Mouse (Mus musculus) CH12.LX (cell line): ENCODE data around the gene Rbm47. TPM values are rescaled to one million over a fixed set of nuclear protein-coding genes. Genes with fewer than 3 reads are reported as not detected.

ENCODE experiments used
- DNase-seq: peaks from one replicate; pipeline ENCODE4 v3.0.0-alpha.2; 2013; ENCODE audit errors: extremely low read depth
- H3K27ac ChIP-seq: 2 replicates; pipeline ENCODE4 v1.5.1; 2012; ENCODE audit warnings: low read depth, mild to moderate bottlenecking, control low read depth, moderate library complexity; ENCODE audit not compliant: insufficient read depth
- H3K27me3 ChIP-seq: replicated peaks from 2 replicates; pipeline ENCODE3; 2012; ENCODE audit warnings: inconsistent platforms
- H3K36me3 ChIP-seq, 2 experiments: replicated peaks in 1 of 2; 2 replicates each; pipeline versions ENCODE3 to v1.6.1; 2012; ENCODE audit warnings: inconsistent platforms in 1 of 2, low read length in 1 of 2, mild to moderate bottlenecking in 1 of 2, mixed read lengths in 1 of 2, moderate library complexity in 1 of 2; ENCODE audit not compliant: control insufficient read depth in 1 of 2, insufficient read depth in 1 of 2
- H3K4me1 ChIP-seq, 2 experiments: 2 replicates each; pipeline ENCODE4 v1.6.1; 2012; ENCODE audit warnings: inconsistent platforms in 1 of 2, moderate library complexity in 1 of 2; ENCODE audit not compliant: insufficient read depth in 2 of 2, control insufficient read depth in 1 of 2
- H3K4me2 ChIP-seq: 2 replicates; pipeline ENCODE4 v1.6.1; 2012; ENCODE audit warnings: low read depth, mild to moderate bottlenecking, control low read depth; ENCODE audit not compliant: poor library complexity, insufficient read depth, severe bottlenecking
- H3K4me3 ChIP-seq, 3 experiments: fragments of 150-350 bp in 1 of 3; sonication (generic) in 1 of 3; replicated peaks in 1 of 3; 2 replicates each; pipeline versions ENCODE3 to v1.5.1; 2011 to 2012; ENCODE audit warnings: low read depth in 2 of 3, low read length in 2 of 3, mild to moderate bottlenecking in 2 of 3, moderate library complexity in 2 of 3, control low read depth in 1 of 3, improper control_type of control experiment in 1 of 3, inconsistent platforms in 1 of 3, mixed read lengths in 1 of 3; ENCODE audit not compliant: poor library complexity in 1 of 3
- H3K79me2 ChIP-seq: replicated peaks from 2 replicates; pipeline ENCODE4 v1.6.1; 2012; ENCODE audit warnings: mild to moderate bottlenecking, moderate library complexity; ENCODE audit not compliant: control insufficient read depth, poor library complexity, insufficient read depth, severe bottlenecking; ENCODE audit errors: extremely low read depth
- H3K9ac ChIP-seq: 2 replicates; pipeline ENCODE4 v1.6.1; 2012; ENCODE audit warnings: low read depth, mild to moderate bottlenecking, control low read depth, moderate library complexity; ENCODE audit not compliant: insufficient read depth
- H3K9me3 ChIP-seq: replicated peaks from 2 replicates; pipeline ENCODE3; 2012; ENCODE audit warnings: low read length, inconsistent platforms, mixed read lengths
- BHLHE40 ChIP-seq: IDR thresholded peaks from 2 replicates; pipeline ENCODE4 v1.6.1; 2011; ENCODE audit warnings: mild to moderate bottlenecking, low read depth, low read length, improper control_type of control experiment
- CHD1 ChIP-seq: IDR thresholded peaks from 2 replicates; pipeline ENCODE4 v1.6.1; 2012; ENCODE audit warnings: low read depth, low read length, improper control_type of control experiment, inconsistent platforms
- CHD2 ChIP-seq: IDR thresholded peaks from 2 replicates; pipeline ENCODE4 v1.6.1; 2011; ENCODE audit warnings: low read length, improper control_type of control experiment
- CTCF ChIP-seq, 2 experiments: IDR thresholded peaks in 1 of 2; conservative IDR thresholded peaks in 1 of 2; 2 replicates each; pipeline ENCODE4 v1.5.1; 2011 to 2012; ENCODE audit warnings: low read depth in 2 of 2, low read length in 2 of 2, improper control_type of control experiment in 1 of 2, inconsistent platforms in 1 of 2, mild to moderate bottlenecking in 1 of 2, moderate library complexity in 1 of 2
- E2F4 ChIP-seq: IDR thresholded peaks from 2 replicates; pipeline ENCODE4 v1.6.1; 2011; ENCODE audit warnings: low read depth, low read length, improper control_type of control experiment; ENCODE audit not compliant: insufficient replicate concordance
- ELF1 ChIP-seq: IDR thresholded peaks from 2 replicates; pipeline ENCODE4 v1.6.1; 2014; ENCODE audit warnings: low read depth, mild to moderate bottlenecking, inconsistent platforms, low read length, improper control_type of control experiment
- EP300 ChIP-seq: IDR thresholded peaks from 2 replicates; pipeline ENCODE4 v1.6.1; 2011; ENCODE audit warnings: low read length, improper control_type of control experiment
- ETS1 ChIP-seq: conservative IDR thresholded peaks from 2 replicates; pipeline ENCODE4 v1.6.1; 2012; ENCODE audit warnings: low read depth, mild to moderate bottlenecking, inconsistent platforms, low read length, improper control_type of control experiment, moderate library complexity
- GABPA ChIP-seq: IDR thresholded peaks from 2 replicates; pipeline ENCODE4 v1.6.1; 2012; ENCODE audit warnings: low read depth, low read length, improper control_type of control experiment, inconsistent platforms; ENCODE audit not compliant: insufficient replicate concordance
- IRF4 ChIP-seq: IDR thresholded peaks from 2 replicates; pipeline ENCODE4 v1.6.1; 2014; ENCODE audit warnings: low read depth, mild to moderate bottlenecking, inconsistent platforms, low read length, improper control_type of control experiment
- JUN ChIP-seq: IDR thresholded peaks from 2 replicates; pipeline ENCODE4 v1.6.1; 2011; ENCODE audit warnings: low read depth, mild to moderate bottlenecking, low read length, improper control_type of control experiment, moderate library complexity; ENCODE audit not compliant: insufficient read depth
- JUND ChIP-seq: conservative IDR thresholded peaks from 2 replicates; pipeline ENCODE4 v1.6.1; 2011; ENCODE audit warnings: low read depth, low read length, improper control_type of control experiment
- MAFK ChIP-seq: IDR thresholded peaks from 2 replicates; pipeline ENCODE4 v1.6.1; 2011; ENCODE audit warnings: low read length, improper control_type of control experiment; ENCODE audit not compliant: insufficient replicate concordance
- MAX ChIP-seq: IDR thresholded peaks from 2 replicates; pipeline ENCODE4 v1.6.1; 2011; ENCODE audit warnings: low read length, improper control_type of control experiment
- MEF2A ChIP-seq: IDR thresholded peaks from 2 replicates; pipeline ENCODE4 v1.6.1; 2014; ENCODE audit warnings: low read depth, mild to moderate bottlenecking, inconsistent platforms, low read length, improper control_type of control experiment, borderline replicate concordance
- MXI1 ChIP-seq: IDR thresholded peaks from 2 replicates; pipeline ENCODE4 v1.6.1; 2011; ENCODE audit warnings: mild to moderate bottlenecking, low read depth, low read length, improper control_type of control experiment
- MYC ChIP-seq: IDR thresholded peaks from 2 replicates; pipeline ENCODE4 v1.6.1; 2011; ENCODE audit warnings: low read depth, mild to moderate bottlenecking, improper control_type of control experiment, low read length
- NELFE ChIP-seq: IDR thresholded peaks from 2 replicates; pipeline ENCODE4 v1.6.1; 2011; ENCODE audit warnings: low read depth, low read length, improper control_type of control experiment
- NRF1 ChIP-seq: IDR thresholded peaks from 2 replicates; pipeline ENCODE4 v1.6.1; 2014; ENCODE audit warnings: low read depth, mild to moderate bottlenecking, inconsistent platforms, low read length, improper control_type of control experiment, moderate library complexity
- PAX5 ChIP-seq: IDR thresholded peaks from 2 replicates; pipeline ENCODE4 v1.6.1; 2012; ENCODE audit warnings: low read length, inconsistent platforms, mixed read lengths
- POLR2A ChIP-seq: IDR thresholded peaks from 2 replicates; pipeline ENCODE4 v1.6.1; 2011; ENCODE audit warnings: low read depth, mild to moderate bottlenecking, improper control_type of control experiment, low read length
- POLR2AphosphoS2 ChIP-seq: IDR thresholded peaks from 2 replicates; pipeline ENCODE4 v1.6.1; 2011; ENCODE audit warnings: low read depth, low read length, improper control_type of control experiment
- SIN3A ChIP-seq: IDR thresholded peaks from 2 replicates; pipeline ENCODE4 v1.6.1; 2012; ENCODE audit warnings: low read length, improper control_type of control experiment, inconsistent platforms
- SMC3 ChIP-seq: IDR thresholded peaks from 2 replicates; pipeline ENCODE4 v1.6.1; 2011; ENCODE audit warnings: low read depth, low read length, improper control_type of control experiment
- TCF12 ChIP-seq: IDR thresholded peaks from 2 replicates; pipeline ENCODE4 v1.6.1; 2014; ENCODE audit warnings: low read depth, mild to moderate bottlenecking, inconsistent platforms, low read length, improper control_type of control experiment
- USF1 ChIP-seq: IDR thresholded peaks from 2 replicates; pipeline ENCODE4 v1.6.1; 2014; ENCODE audit warnings: low read depth, mild to moderate bottlenecking, inconsistent platforms, low read length, improper control_type of control experiment
- USF2 ChIP-seq: conservative IDR thresholded peaks from 2 replicates; pipeline ENCODE4 v1.6.1; 2011; ENCODE audit warnings: low read depth, low read length, improper control_type of control experiment
- ZC3H11A ChIP-seq: IDR thresholded peaks from 2 replicates; pipeline ENCODE4 v1.6.1; 2012; ENCODE audit warnings: low read depth, mild to moderate bottlenecking, inconsistent platforms, low read length, improper control_type of control experiment
- ZKSCAN1 ChIP-seq: IDR thresholded peaks from 2 replicates; pipeline ENCODE4 v1.6.1; 2012; ENCODE audit warnings: low read depth, inconsistent platforms, low read length, improper control_type of control experiment, borderline replicate concordance
- ZMIZ1 ChIP-seq: IDR thresholded peaks from 2 replicates; pipeline ENCODE4 v1.6.1; 2012; ENCODE audit warnings: low read depth, mild to moderate bottlenecking, inconsistent platforms, low read length, improper control_type of control experiment
- dilution Hi-C: fragments of 300-500 bp; cut with MboI; formaldehyde crosslinking; loops from 2 replicates; pipeline ENCODE4 v1.14.3; 2020; ENCODE audit warnings: low sequenced_read_pairs; ENCODE audit not compliant: extremely low pct_unique_long_range_greater_than_20kb, extremely low pct_ligation_motif_present
- in situ Hi-C: fragments of 300-500 bp; cut with MboI; formaldehyde crosslinking; loops from 3 replicates; pipeline ENCODE4 v1.14.3; 2019; ENCODE audit warnings: low sequenced_read_pairs, low pct_ligation_motif_present, low pct_unique_long_range_greater_than_20kb, mixed read lengths
- polyA plus RNA-seq: library from polyadenylated mRNA; unstranded; fragments of >175 nt; gene quantifications from 2 replicates; pipeline ENCODE4 v1.2.1, GENCODE M21; 2012; ENCODE audit warnings: low read depth; ENCODE audit not compliant: insufficient read length
- total RNA-seq, 2 experiments: library from RNA; depleted of rRNA; stranded (reverse); fragments of 300-350 nt in 1 of 2; fragments of >200 nt in 1 of 2; gene quantifications; 2 replicates each; pipeline ENCODE4 v1.2.3; 2012 to 2014

The Rbm47 gene
- total and polyA plus RNA-seq, 3 experiments = 0.08 to 9.2 (median 1.1) TPM

GRCm38 (mm10) chr5:66069133-66069469 is 103.8 kb downstream of the Rbm47 start:
- peaks cover 33 to 48% of the 10 kb centered on the region in 2 experiments for H3K4me1 ChIP-seq
- H3K27me3 ChIP-seq = no peaks in the 10 kb centered on the region
- peaks cover 25% of the 10 kb centered on the region for H3K79me2 ChIP-seq
- TF ChIP-seq TCF12 = no peak
- TF ChIP-seq NELFE = no peak
- TF ChIP-seq EP300 = no peak
- TF ChIP-seq CHD1 = peak; percentile 74; the same call in 1 of the 2 replicates
- TF ChIP-seq POLR2A = no peak
- no peak for TF ChIP-seq JUND
- no peak for TF ChIP-seq USF1
- in situ Hi-C loops = no loop called here
- no peaks in the 10 kb centered on the region for H3K36me3 ChIP-seq
- no peaks in the 10 kb centered on the region for H3K9me3 ChIP-seq
- dilution Hi-C loops = no loop called here
- no peak for DNase-seq
- peak overlapping the region; percentile 56 for H3K9ac ChIP-seq
- peak overlapping the region; percentile 94 for H3K4me2 ChIP-seq
- peak overlapping the region; percentile 89 for H3K27ac ChIP-seq
- H3K4me3 ChIP-seq = peak overlapping the region in 2 of 3 experiments; percentile 41 to 50

GRCm38 (mm10) chr5:66068068-66068920 is 104.6 kb downstream of the Rbm47 start:
- Histone ChIP-seq H3K4me1 (peaks cover 32 to 40% of the 10 kb centered on the region in 2 experiments), H3K9me3 (no peaks in the 10 kb centered on the region), H3K27ac (peak overlapping the region; percentile 96), H3K9ac (0 out of 2 replicates have a peak overlapping the region, but pooled peaks have one; percentile 9), H3K36me3 (no peaks in the 10 kb centered on the region), H3K4me3 (peak overlapping the region in 1 of 3 experiments; percentile 39), H3K79me2 (peaks cover 30% of the 10 kb centered on the region), H3K4me2 (peak overlapping the region; percentile 84), H3K27me3 (no peaks in the 10 kb centered on the region)
- dilution Hi-C loops (no loop called here), in situ Hi-C loops (no loop called here)
- peak; percentile 70 for DNase-seq
- TF ChIP-seq JUN (peak; percentile 74), MAFK (peak; percentile 65; the same call in 1 of the 2 replicates), CHD1 (no peak), SIN3A (peak; percentile 86), MAX (peak; percentile 91), USF2 (no peak; the same call in 1 of the 2 replicates), TCF12 (peak; percentile 80), ETS1 (peak; percentile 81), POLR2AphosphoS2 (no peak), PAX5 (no peak), MEF2A (peak; percentile 77; the same call in 1 of the 2 replicates), IRF4 (peak; percentile 84), E2F4 (no peak), POLR2A (peak; percentile 48), MXI1 (peak; percentile 73), NRF1 (no peak), ELF1 (0 out of 2 replicates have a peak, but pooled peaks have one; percentile 36), GABPA (no peak), ZKSCAN1 (no peak), EP300 (peak; percentile 89), NELFE (0 out of 2 replicates have a peak, but pooled peaks have one; percentile 48), CTCF (conservative IDR thresholded peaks at IDR 0.05 in 1 of 2, IDR thresholded peaks at IDR 0.05 in 1 of 2; ENCODE audit: low read depth in 2 of 2, low read length in 2 of 2) (peak in 1 of 2 experiments; percentile 76; a peak in 2 of 4 replicates), ZC3H11A (no peak), ZMIZ1 (no peak), CHD2 (peak; percentile 32; the same call in 1 of the 2 replicates), SMC3 (peak; percentile 43), MYC (peak; percentile 78), BHLHE40 (peak; percentile 91)
